Mouse (Mus musculus): Measurements from ENCODE around the gene Wwox. TPM values are rescaled to one million over a fixed set of nuclear protein-coding genes. Genes with fewer than 3 reads are reported as not detected.

The Wwox gene
- polyA plus RNA-seq, 1 experiment from 2014 or later, result 8.9 TPM

- H3K27me3 ChIP-seq (replicated peaks; ENCODE audit: control insufficient read depth, insufficient read depth, low read length), result no peaks in the 10 kb centered on the region
- no peaks in the 10 kb centered on the region; the same call in 1 of the 2 replicates for H3K9me3 ChIP-seq (replicated peaks; ENCODE audit: control insufficient read depth, low read length)
- DNase-seq (ENCODE audit: low spot score) (peak; percentile 78), ATAC-seq (peak; percentile 69; the same call in 1 of the 2 replicates)
- H3K27ac ChIP-seq (ENCODE audit: low read depth, low read length), result no peak overlapping the region
- no peaks in the 10 kb centered on the region for H3K36me3 ChIP-seq (ENCODE audit: control insufficient read depth, insufficient read depth, low read length)
- no peak overlapping the region for H3K9ac ChIP-seq (ENCODE audit: low read length)
- H3K4me1 ChIP-seq (ENCODE audit: control insufficient read depth, insufficient read depth, low read length), result peaks cover 7% of the 10 kb centered on the region; the same call in 1 of the 2 replicates
- H3K4me2 ChIP-seq (ENCODE audit: low read length), result peak overlapping the region; percentile 24; the same call in 1 of the 2 replicates
- no peak overlapping the region for H3K4me3 ChIP-seq (ENCODE audit: low read depth, low read length)
- 2% methylated on average over 11 of the region's 11 CpGs for WGBS
These were observed 436.7 kb downstream of the Wwox start for GRCm38 (mm10) chr8:114876161-114876611.

GRCm38 (mm10) chr8:114876696-114877206 lies 437.3 kb downstream of the Wwox start:
- Histone ChIP-seq H3K4me2 (ENCODE audit: low read length) (peak overlapping the region; percentile 24; the same call in 1 of the 2 replicates), H3K27ac (ENCODE audit: low read depth, low read length) (no peak overlapping the region), H3K36me3 (ENCODE audit: control insufficient read depth, insufficient read depth, low read length) (no peaks in the 10 kb centered on the region), H3K4me3 (ENCODE audit: low read depth, low read length) (no peak overlapping the region), H3K9me3 (replicated peaks; ENCODE audit: control insufficient read depth, low read length) (no peaks in the 10 kb centered on the region; the same call in 1 of the 2 replicates), H3K27me3 (replicated peaks; ENCODE audit: control insufficient read depth, insufficient read depth, low read length) (no peaks in the 10 kb centered on the region), H3K9ac (ENCODE audit: low read length) (no peak overlapping the region), H3K4me1 (ENCODE audit: control insufficient read depth, insufficient read depth, low read length) (peaks cover 7% of the 10 kb centered on the region; the same call in 1 of the 2 replicates)
- 42% methylated on average over 9 of the region's 9 CpGs for WGBS
- DNase-seq (ENCODE audit: low spot score) (no peak), ATAC-seq (no peak)

GRCm38 (mm10) chr8:114877234-114877633 lies 437.8 kb downstream of the Wwox start:
- Histone ChIP-seq H3K27me3 (replicated peaks; ENCODE audit: control insufficient read depth, insufficient read depth, low read length) (no peaks in the 10 kb centered on the region), H3K9me3 (replicated peaks; ENCODE audit: control insufficient read depth, low read length) (no peaks in the 10 kb centered on the region), H3K4me2 (ENCODE audit: low read length) (no peak overlapping the region), H3K36me3 (ENCODE audit: control insufficient read depth, insufficient read depth, low read length) (no peaks in the 10 kb centered on the region), H3K4me3 (ENCODE audit: low read depth, low read length) (no peak overlapping the region), H3K27ac (ENCODE audit: low read depth, low read length) (no peak overlapping the region), H3K4me1 (ENCODE audit: control insufficient read depth, insufficient read depth, low read length) (peaks cover 7% of the 10 kb centered on the region; the same call in 1 of the 2 replicates), H3K9ac (ENCODE audit: low read length) (no peak overlapping the region)
- 82% methylated on average over 10 of the region's 10 CpGs for WGBS
- no peak for ATAC-seq
- DNase-seq (ENCODE audit: low spot score), result no peak

GRCm38 (mm10) chr8:114878449-114879276 lies 439.2 kb downstream of the Wwox start:
- H3K4me1 ChIP-seq (ENCODE audit: control insufficient read depth, insufficient read depth, low read length), result peaks cover 7% of the 10 kb centered on the region; the same call in 1 of the 2 replicates
- H3K27me3 ChIP-seq (replicated peaks; ENCODE audit: control insufficient read depth, insufficient read depth, low read length), result no peaks in the 10 kb centered on the region
- H3K27ac ChIP-seq (ENCODE audit: low read depth, low read length), result no peak overlapping the region
- WGBS, result 67% methylated on average over 14 of the region's 14 CpGs
- H3K4me3 ChIP-seq (ENCODE audit: low read depth, low read length), result no peak overlapping the region
- H3K9ac ChIP-seq (ENCODE audit: low read length), result no peak overlapping the region
- no peaks in the 10 kb centered on the region for H3K36me3 ChIP-seq (ENCODE audit: control insufficient read depth, insufficient read depth, low read length)
- H3K9me3 ChIP-seq (replicated peaks; ENCODE audit: control insufficient read depth, low read length), result no peaks in the 10 kb centered on the region
- no peak overlapping the region for H3K4me2 ChIP-seq (ENCODE audit: low read length)
- DNase-seq (ENCODE audit: low spot score) (no peak), ATAC-seq (no peak)

- 94% methylated on average over 4 of the region's 4 CpGs for WGBS
- Histone ChIP-seq H3K27ac (ENCODE audit: low read depth, low read length) (no peak overlapping the region), H3K4me2 (ENCODE audit: low read length) (no peak overlapping the region), H3K4me3 (ENCODE audit: low read depth, low read length) (no peak overlapping the region), H3K9me3 (replicated peaks; ENCODE audit: control insufficient read depth, low read length) (no peaks in the 10 kb centered on the region), H3K4me1 (ENCODE audit: control insufficient read depth, insufficient read depth, low read length) (peaks cover 7% of the 10 kb centered on the region; the same call in 1 of the 2 replicates), H3K36me3 (ENCODE audit: control insufficient read depth, insufficient read depth, low read length) (no peaks in the 10 kb centered on the region), H3K27me3 (replicated peaks; ENCODE audit: control insufficient read depth, insufficient read depth, low read length) (no peaks in the 10 kb centered on the region), H3K9ac (ENCODE audit: low read length) (no peak overlapping the region)
- no peak for DNase-seq (ENCODE audit: low spot score)
- ATAC-seq, result no peak
These were observed 439.8 kb downstream of the Wwox start for GRCm38 (mm10) chr8:114879277-114879568.

- no peak overlapping the region for H3K4me3 ChIP-seq (ENCODE audit: low read depth, low read length)
- ATAC-seq, result no peak
- H3K4me1 ChIP-seq (ENCODE audit: control insufficient read depth, insufficient read depth, low read length), result peaks cover 8% of the 10 kb centered on the region
- H3K27ac ChIP-seq (ENCODE audit: low read depth, low read length), result no peak overlapping the region
- H3K36me3 ChIP-seq (ENCODE audit: control insufficient read depth, insufficient read depth, low read length), result no peaks in the 10 kb centered on the region
- no peak for DNase-seq (ENCODE audit: low spot score)
- WGBS, result 71% methylated on average over 2 of the region's 2 CpGs
- no peaks in the 10 kb centered on the region for H3K9me3 ChIP-seq (replicated peaks; ENCODE audit: control insufficient read depth, low read length)
- no peaks in the 10 kb centered on the region for H3K27me3 ChIP-seq (replicated peaks; ENCODE audit: control insufficient read depth, insufficient read depth, low read length)
- no peak overlapping the region for H3K4me2 ChIP-seq (ENCODE audit: low read length)
- H3K9ac ChIP-seq (ENCODE audit: low read length), result no peak overlapping the region
These were observed 440.2 kb downstream of the Wwox start for GRCm38 (mm10) chr8:114879678-114880077.

GRCm38 (mm10) chr8:114880475-114881135 lies 441.1 kb downstream of the Wwox start:
- Histone ChIP-seq H3K27ac (ENCODE audit: low read depth, low read length) (no peak overlapping the region), H3K4me3 (ENCODE audit: low read depth, low read length) (no peak overlapping the region), H3K9ac (ENCODE audit: low read length) (no peak overlapping the region), H3K4me1 (ENCODE audit: control insufficient read depth, insufficient read depth, low read length) (peaks cover 17% of the 10 kb centered on the region), H3K36me3 (ENCODE audit: control insufficient read depth, insufficient read depth, low read length) (no peaks in the 10 kb centered on the region), H3K9me3 (replicated peaks; ENCODE audit: control insufficient read depth, low read length) (no peaks in the 10 kb centered on the region), H3K4me2 (ENCODE audit: low read length) (no peak overlapping the region), H3K27me3 (replicated peaks; ENCODE audit: control insufficient read depth, insufficient read depth, low read length) (no peaks in the 10 kb centered on the region)
- 83% methylated on average over 8 of the region's 8 CpGs for WGBS
- ATAC-seq, result no peak
- DNase-seq (ENCODE audit: low spot score), result no peak

- Histone ChIP-seq H3K27ac (ENCODE audit: low read depth, low read length) (no peak overlapping the region), H3K4me2 (ENCODE audit: low read length) (no peak overlapping the region), H3K9ac (ENCODE audit: low read length) (no peak overlapping the region), H3K4me1 (ENCODE audit: control insufficient read depth, insufficient read depth, low read length) (peaks cover 10% of the 10 kb centered on the region), H3K36me3 (ENCODE audit: control insufficient read depth, insufficient read depth, low read length) (no peaks in the 10 kb centered on the region), H3K27me3 (replicated peaks; ENCODE audit: control insufficient read depth, insufficient read depth, low read length) (no peaks in the 10 kb centered on the region), H3K9me3 (replicated peaks; ENCODE audit: control insufficient read depth, low read length) (no peaks in the 10 kb centered on the region), H3K4me3 (ENCODE audit: low read depth, low read length) (no peak overlapping the region)
- ATAC-seq (peak; percentile 35; the same call in 1 of the 2 replicates), DNase-seq (ENCODE audit: low spot score) (peak; percentile 24)
- WGBS, result 57% methylated on average over 5 of the region's 5 CpGs
These were observed 442.5 kb downstream of the Wwox start for GRCm38 (mm10) chr8:114881891-114882401.
